Mouse (Mus musculus) kidney, adult 18-20 months (tissue): ENCODE data around the gene Olfr1501.
"Not testable (repeated sequence)": the region's sequence is repeated elsewhere in the genome, so short reads cannot be mapped to it uniquely, and the experiment has no call there.

Experiments
- DNase-seq: peaks from one replicate; pipeline ENCODE4 v3.0.0; 2021

Olfr1501 gene

GRCm38 (mm10) chr19:13850592-13850991, at the start of gene Olfr1501:
Gene Olfr1501 (minus strand): TSS chr19:13850692.
- not testable (repeated sequence) for DNase-seq

GRCm38 (mm10) chr19:13897828-13898227, 47.3 kb upstream of the Olfr1501 start, which contains the start of gene Olfr1504:
Gene Olfr1504 (minus strand): TSS chr19:13897928.
- DNase-seq, result no peak

- no peak for DNase-seq
Measured at GRCm38 (mm10) chr19:13861495-13861894, 11.0 kb upstream of the Olfr1501 start, which contains the start of gene Olfr1502. Gene Olfr1502 (plus strand): TSS chr19:13861795.

GRCm38 (mm10) chr19:13830388-13830787, 20.1 kb downstream of the Olfr1501 start, which contains the start of gene Olfr1500:
Gene Olfr1500 (minus strand): TSS chr19:13830488.
- no peak for DNase-seq

- DNase-seq, result no peak
Measured at GRCm38 (mm10) chr19:13828447-13828846, 22.0 kb downstream of the Olfr1501 start.

GRCm38 (mm10) chr19:13820847-13821246, 29.6 kb downstream of the Olfr1501 start:
- no peak for DNase-seq

- DNase-seq, result no peak
Measured at GRCm38 (mm10) chr19:13819347-13819746, 31.1 kb downstream of the Olfr1501 start, which contains the start of gene Olfr1499. Gene Olfr1499 (minus strand): TSS chr19:13819447.

- DNase-seq, result no peak
Measured at GRCm38 (mm10) chr19:13818827-13819226, 31.7 kb downstream of the Olfr1501 start.

GRCm38 (mm10) chr19:13812823-13813222, 37.7 kb downstream of the Olfr1501 start:
- DNase-seq, result no peak

- not testable (repeated sequence) for DNase-seq
Measured at GRCm38 (mm10) chr19:13805486-13805885, 45.0 kb downstream of the Olfr1501 start.

- DNase-seq, result no peak
Measured at GRCm38 (mm10) chr19:13798102-13798501, 52.4 kb downstream of the Olfr1501 start, which contains the start of gene Olfr1497. Gene Olfr1497 (minus strand): TSS chr19:13798202.
